Mouse (Mus musculus) cortical plate, adult 2 months (tissue): Measurements from ENCODE around the gene Was.

Source experiments
- CTCF ChIP-seq: fragments of 200-500 bp; IDR thresholded peaks from 2 replicates; pipeline ENCODE4 v1.5.1; 2011; ENCODE audit warnings: mild to moderate bottlenecking, control low read depth, low read length; ENCODE audit not compliant: insufficient read depth; ENCODE audit errors: extremely low read depth
- POLR2A ChIP-seq: fragments of 200-500 bp; IDR thresholded peaks from 2 replicates; pipeline ENCODE4 v1.6.1; 2011; ENCODE audit warnings: mild to moderate bottlenecking, low read length, control low read depth; ENCODE audit not compliant: insufficient read depth; ENCODE audit errors: extremely low read depth

DNA sequence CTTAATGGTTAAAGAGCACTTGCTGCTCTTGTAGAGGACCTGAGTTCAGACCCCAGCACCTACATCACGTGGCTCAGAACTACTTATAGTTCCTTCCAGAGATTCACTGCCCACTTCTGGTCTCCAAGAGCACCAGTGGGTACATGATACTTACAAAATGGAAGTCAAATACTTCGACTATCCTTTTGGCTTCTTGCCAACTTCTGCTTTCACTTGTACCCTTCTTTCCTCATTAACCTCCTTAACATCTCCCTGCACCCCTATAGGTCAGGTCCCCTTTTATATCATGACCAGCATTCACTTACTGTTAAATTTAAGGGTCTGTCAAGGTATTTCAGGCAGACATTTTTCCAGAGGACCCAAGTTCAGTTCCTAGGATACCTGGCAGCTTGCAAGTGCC lies 45.6 kb upstream of the Was start:
- TF ChIP-seq CTCF (no peak), POLR2A (no peak)
